Mouse (Mus musculus) olfactory bulb, adult 2 months (tissue): Measurements from ENCODE around the gene Aprt. TPM values are rescaled to one million over a fixed set of nuclear protein-coding genes. Genes with fewer than 3 reads are reported as not detected.

Experiments used
- H3K27ac ChIP-seq: fragments of 200-500 bp; 2 replicates; pipeline ENCODE4 v1.5.1; 2012; ENCODE audit warnings: low read depth, low read length; ENCODE audit not compliant: insufficient read depth
- H3K4me1 ChIP-seq: fragments of 200-500 bp; 2 replicates; pipeline ENCODE4 v1.6.1; 2012; ENCODE audit warnings: low read length; ENCODE audit not compliant: control insufficient read depth, insufficient read depth
- H3K4me3 ChIP-seq: fragments of 200-500 bp; 2 replicates; pipeline ENCODE4 v1.5.1; 2012; ENCODE audit warnings: mild to moderate bottlenecking, low read depth, low read length, moderate library complexity; ENCODE audit not compliant: insufficient read depth
- CTCF ChIP-seq: fragments of 200-500 bp; IDR thresholded peaks from 2 replicates; pipeline ENCODE4 v1.5.1; 2012; ENCODE audit warnings: low read depth, mild to moderate bottlenecking, low read length, moderate library complexity; ENCODE audit not compliant: insufficient read depth
- POLR2A ChIP-seq: fragments of 200-500 bp; IDR thresholded peaks from 2 replicates; pipeline ENCODE4 v1.6.1; 2012; ENCODE audit warnings: mild to moderate bottlenecking, low read depth, low read length, moderate library complexity; ENCODE audit not compliant: insufficient read depth
- WGBS: fragments of 180-500 bp; shearing (Covaris S2); methylation state at CpG from one replicate; pipeline ENCODE4 v1.1.7; 2018; 5-methylcytosine and 5-hydroxymethylcytosine counted together
- polyA plus RNA-seq: library from polyadenylated mRNA; stranded (reverse); fragments of >200 nt; gene quantifications from 2 replicates; pipeline ENCODE4 v1.2.4, GENCODE M21; 2012; ENCODE audit warnings: low replicate concordance; ENCODE audit not compliant: missing spikeins, insufficient read depth, insufficient read length

Aprt gene
- polyA plus RNA-seq, 1 experiment: not detected

- Histone ChIP-seq H3K4me1 (peaks cover 29% of the 10 kb centered on the region), H3K4me3 (no peak overlapping the region), H3K27ac (no peak overlapping the region)
- TF ChIP-seq POLR2A (no peak), CTCF (no peak)
- 94% methylated on average over 11 of the region's 11 CpGs for WGBS
Observed at GRCm38 (mm10) chr8:122571153-122571552, 5.6 kb downstream of the Aprt start.

GRCm38 (mm10) chr8:122569996-122570395, 6.7 kb downstream of the Aprt start:
- Histone ChIP-seq H3K4me3 (no peak overlapping the region), H3K27ac (no peak overlapping the region), H3K4me1 (peaks cover 18% of the 10 kb centered on the region)
- 95% methylated on average over 16 of the region's 16 CpGs for WGBS
- no peak for TF ChIP-seq POLR2A
- TF ChIP-seq CTCF: no peak

- 72% methylated on average over 9 of the region's 9 CpGs for WGBS
- H3K27ac ChIP-seq: no peak overlapping the region
- H3K4me1 ChIP-seq: peaks cover 13% of the 10 kb centered on the region
- no peak for TF ChIP-seq CTCF
- TF ChIP-seq POLR2A: no peak
- no peak overlapping the region for H3K4me3 ChIP-seq
Observed at GRCm38 (mm10) chr8:122569329-122569728, 7.4 kb downstream of the Aprt start.

- TF ChIP-seq CTCF: no peak
- TF ChIP-seq POLR2A: no peak
- H3K27ac ChIP-seq: no peak overlapping the region
- H3K4me1 ChIP-seq: peaks cover 13% of the 10 kb centered on the region
- WGBS: 35% methylated on average over 10 of the region's 10 CpGs
- no peak overlapping the region for H3K4me3 ChIP-seq
Observed at GRCm38 (mm10) chr8:122568881-122569309, 7.8 kb downstream of the Aprt start.

- peaks cover 13% of the 10 kb centered on the region for H3K4me1 ChIP-seq
- under 1% methylated on average over 34 of the region's 34 CpGs for WGBS
- H3K27ac ChIP-seq: no peak overlapping the region
- TF ChIP-seq POLR2A (no peak), CTCF (no peak)
- peak overlapping the region; percentile 57 for H3K4me3 ChIP-seq
Observed at GRCm38 (mm10) chr8:122568109-122568504, 8.6 kb downstream of the Aprt start.

GRCm38 (mm10) chr8:122567361-122568108, 9.2 kb downstream of the Aprt start, which contains the start of gene Cdt1:
TSS of gene Cdt1 (plus strand) at chr8:122568015.
- TF ChIP-seq POLR2A (peak; percentile 57), CTCF (no peak)
- Histone ChIP-seq H3K4me1 (peaks cover 13% of the 10 kb centered on the region), H3K27ac (peak within 1 kb of the TSS; percentile 72; the same call in 1 of the 2 replicates), H3K4me3 (peak within 1 kb of the TSS; percentile 57)
- WGBS: under 1% methylated on average over 61 of the region's 62 CpGs

- Histone ChIP-seq H3K27ac (peak overlapping the region; percentile 72; the same call in 1 of the 2 replicates), H3K4me1 (peaks cover 13% of the 10 kb centered on the region), H3K4me3 (peak overlapping the region; percentile 57)
- TF ChIP-seq CTCF (no peak), POLR2A (no peak)
- 22% methylated on average over 6 of the region's 6 CpGs for WGBS
Observed at GRCm38 (mm10) chr8:122566766-122567165, 9.9 kb downstream of the Aprt start.

GRCm38 (mm10) chr8:122564363-122565352, 12.1 kb downstream of the Aprt start:
- WGBS: 89% methylated on average over 25 of the region's 25 CpGs
- H3K27ac ChIP-seq: no peak overlapping the region
- H3K4me3 ChIP-seq: no peak overlapping the region
- TF ChIP-seq POLR2A: no peak
- no peak for TF ChIP-seq CTCF
- H3K4me1 ChIP-seq: peaks cover 13% of the 10 kb centered on the region
